Mouse (Mus musculus) midbrain, embryonic 10.5 days (tissue): ENCODE results near the gene Mrpl54. TPM values are rescaled to one million over a fixed set of nuclear protein-coding genes. Genes with fewer than 3 reads are reported as not detected.

Experiments
- DNase-seq: peaks from one replicate; pipeline ENCODE4 v3.0.0-alpha.2; 2017; ENCODE audit warnings: low spot score
- H3K27ac ChIP-seq: fragments of 300-500 bp; sonication (generic); replicated peaks from 2 replicates; pipeline ENCODE4 v1.5.1; 2016; ENCODE audit warnings: mild to moderate bottlenecking
- H3K27me3 ChIP-seq: fragments of 300-500 bp; sonication (generic); 2 replicates; pipeline ENCODE4 v1.6.1; 2016; ENCODE audit warnings: low read depth, mild to moderate bottlenecking; ENCODE audit not compliant: poor library complexity, severe bottlenecking
- H3K36me3 ChIP-seq: fragments of 300-500 bp; sonication (generic); 2 replicates; pipeline ENCODE4 v1.6.1; 2016; ENCODE audit warnings: mild to moderate bottlenecking, moderate library complexity
- H3K4me1 ChIP-seq: fragments of 300-500 bp; sonication (generic); 2 replicates; pipeline ENCODE4 v1.6.1; 2016
- H3K4me3 ChIP-seq: fragments of 300-500 bp; sonication (generic); 2 replicates; pipeline ENCODE4 v1.5.1; 2016; ENCODE audit warnings: mild to moderate bottlenecking, moderate library complexity
- H3K9me3 ChIP-seq: fragments of 300-500 bp; sonication (generic); replicated peaks from 2 replicates; pipeline ENCODE4 v1.6.1; 2016; ENCODE audit warnings: mild to moderate bottlenecking
- WGBS: fragments of 180-500 bp; shearing (Covaris S2); methylation state at CpG from one replicate; pipeline ENCODE4 v1.1.7; 2016; 5-methylcytosine and 5-hydroxymethylcytosine counted together
- polyA plus RNA-seq: library from polyadenylated mRNA; unstranded; fragments of >200 nt; fragmentation: Nextera tagmentation; extraction: Ambion mirVana; gene quantifications from 2 replicates; pipeline ENCODE4 v1.2.1, GENCODE M21; 2016

Mrpl54 gene
- polyA plus RNA-seq, 1 experiment from 2014 or later: 258 TPM

- Histone ChIP-seq H3K27ac (no peak overlapping the region), H3K27me3 (peaks cover 4% of the 10 kb centered on the region; the same call in 1 of the 2 replicates), H3K9me3 (no peaks in the 10 kb centered on the region), H3K36me3 (peaks cover 49% of the 10 kb centered on the region), H3K4me3 (no peak overlapping the region), H3K4me1 (peaks cover 5% of the 10 kb centered on the region)
- DNase-seq: no peak
- 96% methylated on average over 19 of the region's 19 CpGs for WGBS
Observed at GRCm38 (mm10) chr10:81273842-81274241, 7.1 kb upstream of the Mrpl54 start.

GRCm38 (mm10) chr10:81272356-81272755 is 5.6 kb upstream of the Mrpl54 start:
- H3K36me3 ChIP-seq: peaks cover 49% of the 10 kb centered on the region
- no peak overlapping the region for H3K27ac ChIP-seq
- no peak overlapping the region for H3K4me3 ChIP-seq
- no peaks in the 10 kb centered on the region for H3K9me3 ChIP-seq
- no peak for DNase-seq
- 97% methylated on average over 21 of the region's 21 CpGs for WGBS
- H3K27me3 ChIP-seq: peaks cover 4% of the 10 kb centered on the region; the same call in 1 of the 2 replicates
- peaks cover 12% of the 10 kb centered on the region for H3K4me1 ChIP-seq

DNA sequence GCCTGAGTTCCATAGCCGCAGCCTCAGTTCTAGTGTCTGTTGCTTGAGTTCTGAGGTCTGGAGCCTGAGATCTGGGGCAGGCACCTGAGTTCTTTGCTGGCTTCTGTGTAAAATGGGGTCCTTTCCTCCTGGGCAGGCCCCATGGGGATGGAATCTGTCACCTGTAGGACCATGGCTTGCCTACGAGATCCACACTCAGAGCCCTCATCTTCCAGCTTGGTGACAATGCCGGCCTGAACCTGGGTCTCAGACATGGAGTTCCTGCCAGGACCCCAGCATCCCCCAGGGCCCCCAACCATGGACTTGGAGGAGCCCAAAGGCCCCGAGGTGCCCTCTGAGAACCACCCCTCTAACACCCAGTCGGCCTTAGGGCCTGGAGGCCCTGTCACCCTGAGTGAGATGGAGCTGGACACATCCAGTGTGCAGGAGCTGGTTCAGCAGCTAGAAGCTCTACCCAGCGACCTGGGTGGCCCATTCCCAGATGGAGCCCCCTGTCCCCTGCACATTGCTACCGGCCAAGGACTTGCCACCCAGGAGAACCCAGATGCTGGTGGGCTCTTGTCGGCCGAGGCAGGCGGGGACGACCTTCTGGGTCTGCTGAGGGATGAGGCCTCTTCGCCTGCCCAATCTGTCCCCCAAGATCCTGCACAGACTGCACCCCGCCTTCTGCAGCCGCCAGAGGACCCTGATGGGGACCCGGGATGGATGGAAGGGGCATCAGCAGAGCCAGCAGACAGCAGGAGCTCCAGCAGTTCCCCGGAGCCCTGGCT is 2.1 kb upstream of the Mrpl54 start:
- WGBS: 87% methylated on average over 16 of the region's 16 CpGs
- Histone ChIP-seq H3K9me3 (no peaks in the 10 kb centered on the region), H3K4me1 (peaks cover 23% of the 10 kb centered on the region), H3K36me3 (peaks cover 57% of the 10 kb centered on the region), H3K27me3 (no peaks in the 10 kb centered on the region), H3K4me3 (peak overlapping the region; percentile 60), H3K27ac (peak overlapping the region; percentile 74)
- DNase-seq: no peak

DNA sequence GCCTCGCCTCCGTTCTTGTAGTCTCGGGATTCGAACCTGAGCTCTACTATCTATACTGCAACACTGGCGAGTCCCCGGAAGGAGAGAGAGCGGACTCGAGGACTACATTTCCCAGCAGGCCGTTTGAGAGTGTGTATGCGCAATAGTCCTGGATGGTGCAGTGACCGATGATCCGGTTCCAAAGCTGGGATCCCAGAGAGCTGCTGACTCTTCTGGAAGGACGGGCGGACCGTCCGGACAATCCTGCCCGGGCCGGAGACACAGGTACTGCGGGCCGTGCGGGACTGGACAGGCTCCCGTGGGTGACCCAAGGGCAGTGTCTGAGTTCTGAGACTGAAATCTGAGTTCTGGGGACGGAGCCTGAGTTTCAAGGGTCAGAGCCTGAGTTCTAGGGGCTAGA is 1.3 kb upstream of the Mrpl54 start:
- H3K36me3 ChIP-seq: peaks cover 57% of the 10 kb centered on the region
- H3K27me3 ChIP-seq: no peaks in the 10 kb centered on the region
- H3K9me3 ChIP-seq: no peaks in the 10 kb centered on the region
- H3K4me1 ChIP-seq: peaks cover 23% of the 10 kb centered on the region
- 4% methylated on average over 23 of the region's 23 CpGs for WGBS
- DNase-seq: peak; percentile 77
- peak overlapping the region; percentile 60 for H3K4me3 ChIP-seq
- H3K27ac ChIP-seq: peak overlapping the region; percentile 74

DNA sequence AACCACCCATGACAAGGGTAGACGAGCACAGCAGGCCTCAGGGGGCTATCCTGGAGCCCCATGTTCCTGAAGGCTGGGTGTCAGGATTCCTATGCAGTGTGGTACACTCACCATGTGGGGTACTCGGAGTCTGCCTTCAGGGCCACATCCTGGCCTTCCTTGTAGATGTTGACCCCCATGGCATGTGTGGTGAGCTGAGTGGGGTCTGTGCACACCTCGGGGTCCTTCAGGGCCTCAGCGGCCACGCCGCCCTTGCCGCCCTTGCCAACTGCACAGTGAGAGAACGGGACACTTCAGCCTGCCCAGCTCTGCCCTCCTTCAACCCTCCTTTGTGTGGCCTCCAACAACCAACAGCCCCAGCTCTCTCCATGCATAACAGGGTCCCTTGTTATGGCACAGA is 1.2 kb downstream of the Mrpl54 start:
- Histone ChIP-seq H3K27me3 (peaks cover 8% of the 10 kb centered on the region), H3K4me3 (peak overlapping the region; percentile 64), H3K27ac (no peak overlapping the region), H3K9me3 (peaks cover 4% of the 10 kb centered on the region; the same call in 1 of the 2 replicates), H3K4me1 (peaks cover 26% of the 10 kb centered on the region), H3K36me3 (peaks cover 57% of the 10 kb centered on the region)
- no peak for DNase-seq
- WGBS: 97% methylated on average over 8 of the region's 8 CpGs

DNA sequence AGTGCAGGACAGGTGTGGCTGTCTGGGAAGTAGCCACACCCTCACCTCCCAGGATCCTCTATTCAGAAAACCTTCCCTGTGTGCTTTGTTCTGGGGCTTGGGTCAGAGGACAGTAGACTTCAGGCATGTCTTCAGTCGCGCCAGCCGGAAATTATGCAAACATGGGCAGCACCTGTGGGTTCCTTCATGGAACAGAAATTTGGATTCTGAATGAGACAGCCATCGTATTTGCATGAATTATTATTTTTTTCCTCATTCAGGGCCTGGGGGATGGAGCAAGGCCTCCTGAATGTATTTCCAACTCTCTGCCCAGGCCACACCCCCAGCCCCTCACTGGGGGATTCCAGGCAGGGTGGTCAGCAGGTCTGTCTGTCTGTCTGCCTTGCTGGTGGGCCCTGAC is 5.7 kb downstream of the Mrpl54 start:
- no peak for DNase-seq
- Histone ChIP-seq H3K4me1 (peaks cover 43% of the 10 kb centered on the region), H3K9me3 (peaks cover 7% of the 10 kb centered on the region; the same call in 1 of the 2 replicates), H3K36me3 (peaks cover 56% of the 10 kb centered on the region), H3K27ac (no peak overlapping the region), H3K27me3 (peaks cover 53% of the 10 kb centered on the region), H3K4me3 (0 out of 2 replicates have a peak overlapping the region, but pooled peaks have one; percentile 20)
- 91% methylated on average over 4 of the region's 4 CpGs for WGBS

GRCm38 (mm10) chr10:81259225-81259884 is 7.4 kb downstream of the Mrpl54 start:
- Histone ChIP-seq H3K27ac (0 out of 2 replicates have a peak overlapping the region, but pooled peaks have one; percentile 10), H3K4me3 (peak overlapping the region; percentile 16; the same call in 1 of the 2 replicates), H3K9me3 (peaks cover 7% of the 10 kb centered on the region; the same call in 1 of the 2 replicates), H3K27me3 (peaks cover 69% of the 10 kb centered on the region), H3K36me3 (peaks cover 41% of the 10 kb centered on the region), H3K4me1 (peaks cover 33% of the 10 kb centered on the region)
- WGBS: 48% methylated on average over 21 of the region's 21 CpGs
- DNase-seq: no peak

- H3K27ac ChIP-seq: peak overlapping the region; percentile 61
- peaks cover 7% of the 10 kb centered on the region; the same call in 1 of the 2 replicates for H3K9me3 ChIP-seq
- DNase-seq: peak; percentile 55
- peaks cover 21% of the 10 kb centered on the region for H3K36me3 ChIP-seq
- H3K4me3 ChIP-seq: peak overlapping the region; percentile 61
- WGBS: 2% methylated on average over 62 of the region's 62 CpGs
- H3K27me3 ChIP-seq: peaks cover 88% of the 10 kb centered on the region
- H3K4me1 ChIP-seq: peaks cover 43% of the 10 kb centered on the region
Observed at GRCm38 (mm10) chr10:81257158-81258039, 9.3 kb downstream of the Mrpl54 start.

GRCm38 (mm10) chr10:81254886-81255285 is 11.8 kb downstream of the Mrpl54 start:
- H3K36me3 ChIP-seq: no peaks in the 10 kb centered on the region; the same call in 1 of the 2 replicates
- H3K27me3 ChIP-seq: peaks cover 99% of the 10 kb centered on the region
- H3K9me3 ChIP-seq: no peaks in the 10 kb centered on the region
- WGBS: 70% methylated on average over 1 of the region's 1 CpGs
- no peak overlapping the region for H3K4me3 ChIP-seq
- H3K27ac ChIP-seq: no peak overlapping the region
- H3K4me1 ChIP-seq: peaks cover 49% of the 10 kb centered on the region
- no peak for DNase-seq

- H3K36me3 ChIP-seq: no peaks in the 10 kb centered on the region; the same call in 1 of the 2 replicates
- H3K9me3 ChIP-seq: no peaks in the 10 kb centered on the region
- H3K4me3 ChIP-seq: peak within 1 kb of the TSS; percentile 40
- 12% methylated on average over 43 of the region's 44 CpGs for WGBS
- DNase-seq: peak; percentile 68
- peaks cover 34% of the 10 kb centered on the region for H3K4me1 ChIP-seq
- peaks cover 99% of the 10 kb centered on the region for H3K27me3 ChIP-seq
- peak within 1 kb of the TSS; percentile 40; the same call in 1 of the 2 replicates for H3K27ac ChIP-seq
Observed at GRCm38 (mm10) chr10:81252424-81253419, 14.0 kb downstream of the Mrpl54 start, which contains the start of gene Matk. Gene Matk, plus strand, starts transcription at chr10:81252935.

DNA sequence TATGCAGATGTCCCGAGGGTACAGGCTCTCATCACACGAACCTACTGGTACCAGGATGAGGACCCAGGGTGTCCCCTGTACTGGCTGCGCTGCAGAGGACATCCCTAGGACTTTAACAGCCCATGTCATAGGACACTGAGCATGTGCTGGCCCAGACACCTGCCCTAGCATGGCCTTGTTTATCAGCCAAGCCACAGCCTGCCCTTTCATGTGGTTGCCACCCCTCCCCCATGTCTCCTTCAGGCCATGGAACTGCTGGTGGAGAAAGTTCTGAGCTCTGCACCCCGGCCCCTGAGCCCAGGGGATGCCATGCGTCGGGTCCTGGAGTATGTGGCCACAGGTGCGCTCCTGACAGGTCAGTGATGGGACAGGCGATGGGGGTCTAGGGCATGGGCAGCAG is 17.3 kb downstream of the Mrpl54 start:
- no peak for DNase-seq
- no peaks in the 10 kb centered on the region for H3K9me3 ChIP-seq
- H3K4me1 ChIP-seq: peaks cover 44% of the 10 kb centered on the region
- H3K4me3 ChIP-seq: no peak overlapping the region
- 87% methylated on average over 8 of the region's 8 CpGs for WGBS
- no peaks in the 10 kb centered on the region; the same call in 1 of the 2 replicates for H3K36me3 ChIP-seq
- no peak overlapping the region for H3K27ac ChIP-seq
- peaks cover 96% of the 10 kb centered on the region for H3K27me3 ChIP-seq
